Mouse (Mus musculus): ENCODE results near the gene Smpd4. TPM values are rescaled to one million over a fixed set of nuclear protein-coding genes. Genes with fewer than 3 reads are reported as not detected.
A peak's percentile ranks its signal among the peaks of the same experiment; 100 is the strongest.

Smpd4 gene
- polyA plus RNA-seq (2015; fragmentation: Nextera tagmentation; extraction: Ambion mirVana) = 21.2 and 22.3 TPM in 2 replicates

DNA sequence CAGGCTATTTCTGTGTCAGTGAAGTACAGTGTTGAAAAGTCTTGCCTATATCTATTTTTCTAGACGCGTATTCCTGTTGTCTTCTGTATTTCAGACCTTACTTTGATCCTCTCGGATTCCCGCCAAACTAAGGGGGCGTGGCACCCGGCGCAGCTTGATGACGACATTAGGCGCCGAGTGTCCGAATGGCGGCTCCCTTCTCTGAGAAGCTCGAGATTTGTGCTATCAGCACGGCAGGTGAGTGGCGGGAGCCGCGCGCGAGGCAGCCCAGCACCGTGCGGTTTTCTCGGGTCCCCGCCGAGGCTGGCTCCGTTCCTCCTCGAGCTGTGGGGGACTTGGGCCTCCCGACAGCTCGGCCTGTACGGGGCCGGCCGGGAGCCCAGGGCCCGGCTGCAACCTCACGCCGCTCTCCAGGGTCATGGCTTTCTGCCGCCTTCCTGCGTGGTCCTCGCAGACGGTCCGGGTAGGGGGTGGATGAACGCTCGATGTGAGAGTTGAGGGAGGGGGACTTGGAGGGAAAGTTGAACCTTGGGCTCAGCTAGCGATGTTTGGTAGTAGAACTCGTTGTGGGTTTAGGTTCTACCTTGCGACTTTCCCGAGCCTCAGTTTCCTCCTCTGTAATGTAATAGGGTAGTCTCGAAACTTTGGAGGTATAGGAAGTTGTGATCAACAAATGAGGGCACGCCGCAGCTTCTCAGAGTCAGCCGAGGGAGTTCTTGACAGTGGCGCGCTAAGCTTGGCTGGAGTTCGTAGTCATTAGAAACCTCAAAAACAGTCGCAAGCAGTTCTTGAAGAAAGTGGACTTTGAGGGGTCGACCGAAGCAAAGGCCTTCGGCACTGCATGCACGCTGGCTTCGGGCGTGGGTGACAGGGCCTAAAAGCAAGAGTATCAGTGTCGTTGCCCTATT lies at the start of gene Smpd4:
TSS of gene Smpd4 (plus strand) at position 157 of the 908 bp plus-strand sequence.
- no peak for TF ChIP-seq CTCF (IDR thresholded peaks at IDR 0.05; ENCODE audit: low read depth)
- DNase-seq (ENCODE audit: low spot score) = peak; percentile 82
- peak within 1 kb of the TSS; percentile 85 for H3K4me2 ChIP-seq (ENCODE audit: low read length)
- peaks cover 8% of the 10 kb centered on the region; the same call in 1 of the 2 replicates for H3K36me3 ChIP-seq (ENCODE audit: insufficient read depth, low read length)
- peak within 1 kb of the TSS; percentile 82 for H3K9ac ChIP-seq (ENCODE audit: low read depth, low read length)
- H3K27me3 ChIP-seq (ENCODE audit: insufficient read depth, low read length) = no peaks in the 10 kb centered on the region
- H3K9me3 ChIP-seq (replicated peaks; ENCODE audit: low read length) = no peaks in the 10 kb centered on the region
- peak; percentile 69 for ATAC-seq (replicated peaks; ENCODE audit: low FRiP score, low read depth)
- 3% methylated on average over 60 of the region's 60 CpGs for WGBS
- H3K4me3 ChIP-seq (replicated peaks; ENCODE audit: low read depth, low read length) = peak within 1 kb of the TSS; percentile 92
- peaks cover 9% of the 10 kb centered on the region for H3K4me1 ChIP-seq (replicated peaks; ENCODE audit: insufficient read depth, low read length)
- H3K27ac ChIP-seq = no peak within 1 kb of the TSS

DNA sequence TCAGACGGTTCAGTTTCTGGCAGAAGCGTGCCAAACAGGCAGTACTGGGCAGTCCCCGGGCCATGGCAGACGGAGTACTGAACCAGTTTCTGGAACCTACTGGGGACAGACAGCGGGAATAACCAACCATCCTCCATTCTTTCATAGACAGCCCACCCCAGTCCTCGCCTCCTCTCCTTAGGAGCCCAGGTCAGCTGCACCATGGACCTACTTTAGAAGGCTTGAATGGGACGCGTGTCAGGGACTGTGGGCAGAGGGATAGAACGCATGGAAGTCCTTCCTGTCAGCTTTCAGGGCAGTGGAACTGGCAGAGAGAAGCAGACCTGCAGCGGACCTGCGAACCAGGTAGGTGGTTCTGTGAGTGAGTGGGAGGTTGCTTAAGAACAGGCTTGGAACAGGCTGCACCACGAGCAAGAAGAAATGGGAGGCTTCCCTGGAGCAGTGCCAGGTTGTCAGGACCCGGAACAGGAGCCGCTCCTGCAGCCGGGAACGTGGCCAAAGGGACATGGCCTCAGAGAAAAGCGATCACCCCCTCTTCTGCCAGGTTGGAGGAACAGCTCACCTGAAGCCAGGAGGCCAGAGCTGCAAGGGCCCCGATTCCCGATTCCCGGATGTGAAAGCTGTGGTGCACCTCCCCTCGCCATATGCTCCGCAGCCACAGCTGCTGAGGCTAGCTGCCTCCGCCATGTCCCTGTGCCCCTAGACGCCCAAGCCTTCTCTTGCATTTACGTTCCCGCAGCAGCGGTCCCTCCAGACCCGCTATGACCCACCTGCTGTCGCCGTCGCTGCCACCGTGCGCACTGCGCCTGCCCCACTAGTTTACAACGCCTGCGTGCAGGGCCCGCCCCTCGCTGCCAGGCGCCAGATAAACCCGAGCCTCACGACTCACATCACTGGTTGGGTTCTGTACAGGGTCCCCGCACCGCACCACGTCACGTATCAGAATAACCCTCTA lies 43.0 kb upstream of the Smpd4 start:
- H3K4me2 ChIP-seq (ENCODE audit: low read length) = peak overlapping the region; percentile 78
- H3K27me3 ChIP-seq (ENCODE audit: insufficient read depth, low read length) = no peaks in the 10 kb centered on the region
- DNase-seq (ENCODE audit: low spot score) = peak; percentile 55
- peak overlapping the region; percentile 46 for H3K9ac ChIP-seq (ENCODE audit: low read depth, low read length)
- peak overlapping the region; percentile 41 for H3K4me3 ChIP-seq (replicated peaks; ENCODE audit: low read depth, low read length)
- 13% methylated on average over 45 of the region's 45 CpGs for WGBS
- H3K36me3 ChIP-seq (ENCODE audit: insufficient read depth, low read length) = no peaks in the 10 kb centered on the region
- 0 out of 2 replicates have a peak overlapping the region, but pooled peaks have one; percentile 5 for H3K27ac ChIP-seq
- ATAC-seq (replicated peaks; ENCODE audit: low FRiP score, low read depth) = peak; percentile 68
- peaks cover 5% of the 10 kb centered on the region; the same call in 1 of the 2 replicates for H3K4me1 ChIP-seq (replicated peaks; ENCODE audit: insufficient read depth, low read length)
- TF ChIP-seq CTCF (IDR thresholded peaks at IDR 0.05; ENCODE audit: low read depth) = no peak
- H3K9me3 ChIP-seq (replicated peaks; ENCODE audit: low read length) = no peaks in the 10 kb centered on the region

DNA sequence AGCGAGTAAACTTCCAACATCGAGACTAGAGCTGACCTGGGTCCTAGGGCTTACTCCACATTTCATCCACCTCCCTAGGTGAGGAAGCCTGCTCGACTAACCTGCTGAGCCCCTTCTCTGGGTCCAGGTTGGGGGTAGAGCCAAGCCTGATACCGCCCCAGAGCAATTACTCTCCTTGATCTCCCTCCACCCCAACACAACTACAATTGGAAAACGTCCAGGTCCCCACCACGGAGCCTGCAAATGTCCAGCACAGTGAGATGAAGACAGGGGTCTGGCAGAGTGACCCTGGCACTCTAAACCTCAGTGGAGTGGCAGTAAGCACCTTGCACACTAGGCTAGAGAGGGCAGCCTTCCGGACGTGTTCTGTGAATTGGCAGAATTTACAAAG lies 42.3 kb upstream of the Smpd4 start:
- 13% methylated on average over 8 of the region's 8 CpGs for WGBS
- H3K4me3 ChIP-seq (replicated peaks; ENCODE audit: low read depth, low read length) = peak overlapping the region; percentile 41
- no peak for DNase-seq (ENCODE audit: low spot score)
- H3K4me2 ChIP-seq (ENCODE audit: low read length) = peak overlapping the region; percentile 78
- no peak overlapping the region for H3K9ac ChIP-seq (ENCODE audit: low read depth, low read length)
- peaks cover 5% of the 10 kb centered on the region; the same call in 1 of the 2 replicates for H3K4me1 ChIP-seq (replicated peaks; ENCODE audit: insufficient read depth, low read length)
- no peaks in the 10 kb centered on the region for H3K9me3 ChIP-seq (replicated peaks; ENCODE audit: low read length)
- TF ChIP-seq CTCF (IDR thresholded peaks at IDR 0.05; ENCODE audit: low read depth) = no peak
- no peak overlapping the region for H3K27ac ChIP-seq
- H3K27me3 ChIP-seq (ENCODE audit: insufficient read depth, low read length) = no peaks in the 10 kb centered on the region
- no peaks in the 10 kb centered on the region for H3K36me3 ChIP-seq (ENCODE audit: insufficient read depth, low read length)
- ATAC-seq (replicated peaks; ENCODE audit: low FRiP score, low read depth) = no peak

DNA sequence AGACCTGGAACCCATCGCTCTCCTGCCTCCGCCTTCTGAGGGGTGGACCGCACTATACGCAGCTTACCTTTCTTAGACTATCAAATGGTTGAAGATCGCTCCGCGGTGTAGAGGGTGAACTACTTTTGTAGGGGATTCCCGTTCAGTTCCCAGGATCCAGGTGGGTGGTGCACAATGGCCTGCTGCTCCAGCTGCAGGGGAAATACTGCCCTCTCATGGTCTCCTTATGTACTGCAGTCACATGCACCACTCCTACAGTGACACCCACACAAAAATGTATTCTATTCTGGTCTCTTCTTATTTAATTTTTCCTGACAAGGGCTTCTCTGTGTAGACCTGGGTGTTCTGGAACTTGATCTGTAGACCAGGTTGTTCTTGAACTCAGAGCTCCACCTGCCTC lies 36.1 kb upstream of the Smpd4 start, which contains the start of gene Slc7a4:
TSS of gene Slc7a4 (minus strand) at position 151 of the 400 bp plus-strand sequence.
- DNase-seq (ENCODE audit: low spot score) (peak; percentile 34), ATAC-seq (replicated peaks; ENCODE audit: low FRiP score, low read depth) (no peak)
- WGBS = 21% methylated on average over 8 of the region's 8 CpGs
- Histone ChIP-seq H3K27me3 (ENCODE audit: insufficient read depth, low read length) (no peaks in the 10 kb centered on the region), H3K4me1 (replicated peaks; ENCODE audit: insufficient read depth, low read length) (no peaks in the 10 kb centered on the region), H3K36me3 (ENCODE audit: insufficient read depth, low read length) (no peaks in the 10 kb centered on the region), H3K9me3 (replicated peaks; ENCODE audit: low read length) (no peaks in the 10 kb centered on the region), H3K9ac (ENCODE audit: low read depth, low read length) (no peak within 1 kb of the TSS), H3K4me3 (replicated peaks; ENCODE audit: low read depth, low read length) (no peak within 1 kb of the TSS), H3K27ac (no peak within 1 kb of the TSS), H3K4me2 (ENCODE audit: low read length) (no peak within 1 kb of the TSS)
- TF ChIP-seq CTCF (IDR thresholded peaks at IDR 0.05; ENCODE audit: low read depth) = peak; percentile 69

DNA sequence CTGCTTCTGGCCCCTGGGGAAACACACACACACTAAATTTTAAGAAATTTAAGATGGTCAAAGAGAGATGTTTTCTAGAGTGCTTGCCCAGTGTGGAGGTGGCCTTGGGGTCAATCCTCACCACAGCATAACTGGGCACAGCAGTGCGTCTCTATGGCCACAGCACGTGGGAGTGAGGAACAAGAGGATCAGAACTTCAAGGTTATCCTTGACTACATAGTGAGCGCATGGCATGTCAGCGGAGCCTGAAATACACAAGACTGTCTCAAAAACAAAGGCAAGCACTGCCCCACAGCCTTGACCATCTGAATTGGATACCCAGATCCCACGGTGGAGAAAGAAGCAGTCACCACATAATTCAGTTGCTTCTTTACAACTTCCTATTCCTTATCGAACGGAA lies 34.6 kb upstream of the Smpd4 start:
- Histone ChIP-seq H3K9me3 (replicated peaks; ENCODE audit: low read length) (no peaks in the 10 kb centered on the region), H3K27me3 (ENCODE audit: insufficient read depth, low read length) (no peaks in the 10 kb centered on the region), H3K4me1 (replicated peaks; ENCODE audit: insufficient read depth, low read length) (no peaks in the 10 kb centered on the region), H3K4me2 (ENCODE audit: low read length) (no peak overlapping the region), H3K36me3 (ENCODE audit: insufficient read depth, low read length) (no peaks in the 10 kb centered on the region), H3K27ac (no peak overlapping the region), H3K9ac (ENCODE audit: low read depth, low read length) (no peak overlapping the region), H3K4me3 (replicated peaks; ENCODE audit: low read depth, low read length) (no peak overlapping the region)
- WGBS = 62% methylated on average over 7 of the region's 7 CpGs
- no peak for ATAC-seq (replicated peaks; ENCODE audit: low FRiP score, low read depth)
- DNase-seq (ENCODE audit: low spot score) = no peak
- TF ChIP-seq CTCF (IDR thresholded peaks at IDR 0.05; ENCODE audit: low read depth) = no peak

DNA sequence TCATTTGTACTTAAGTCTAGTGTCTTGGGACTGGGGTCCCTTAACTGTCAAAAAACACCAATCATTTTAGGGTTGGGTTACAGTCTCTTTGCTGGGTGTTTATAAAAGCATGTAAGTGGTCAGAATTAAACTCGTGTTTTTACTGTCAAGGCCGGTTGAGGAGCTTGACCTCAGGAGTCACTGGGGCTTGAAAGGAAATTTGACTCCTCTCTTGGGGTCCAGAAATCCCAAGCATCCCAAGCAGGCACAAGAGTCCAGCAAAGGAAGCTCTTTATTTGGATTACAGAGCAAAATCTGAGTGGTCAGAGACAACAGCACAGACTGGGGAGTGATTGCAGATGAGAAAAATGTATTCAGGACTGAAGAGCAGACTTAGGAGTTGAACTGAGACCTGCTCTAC lies 28.4 kb upstream of the Smpd4 start:
- DNase-seq (ENCODE audit: low spot score) = peak; percentile 55

More for the DNA sequence above, 28.4 kb upstream of the Smpd4 start:
- WGBS = 8% methylated on average over 2 of the region's 2 CpGs
- H3K4me2 ChIP-seq (ENCODE audit: low read length) = no peak overlapping the region
- H3K4me3 ChIP-seq (replicated peaks; ENCODE audit: low read depth, low read length) = no peak overlapping the region
- no peak overlapping the region for H3K27ac ChIP-seq
- no peaks in the 10 kb centered on the region for H3K36me3 ChIP-seq (ENCODE audit: insufficient read depth, low read length)
- no peak for ATAC-seq (replicated peaks; ENCODE audit: low FRiP score, low read depth)
- no peaks in the 10 kb centered on the region for H3K27me3 ChIP-seq (ENCODE audit: insufficient read depth, low read length)
- H3K9me3 ChIP-seq (replicated peaks; ENCODE audit: low read length) = no peaks in the 10 kb centered on the region
- no peak overlapping the region for H3K9ac ChIP-seq (ENCODE audit: low read depth, low read length)
- no peaks in the 10 kb centered on the region for H3K4me1 ChIP-seq (replicated peaks; ENCODE audit: insufficient read depth, low read length)
- TF ChIP-seq CTCF (IDR thresholded peaks at IDR 0.05; ENCODE audit: low read depth) = no peak
